Mouse (Mus musculus) layer of hippocampus, adult 18-20 months (tissue): Measurements from ENCODE around the gene Rexo5. TPM values are rescaled to one million over a fixed set of nuclear protein-coding genes. Genes with fewer than 3 reads are reported as not detected.

Source experiments
- DNase-seq, 2 experiments: peaks; one replicate each; pipeline ENCODE4 v3.0.0; 2022; ENCODE audit warnings: low spot score in 2 of 2
- total RNA-seq, 2 experiments: library from RNA; stranded (reverse); gene quantifications; 2 replicates each; pipeline ENCODE4 v1.2.3; 2021

Rexo5 gene
- total RNA-seq, 2 experiments from 2014 or later: 0.74 to 0.97 TPM

DNA sequence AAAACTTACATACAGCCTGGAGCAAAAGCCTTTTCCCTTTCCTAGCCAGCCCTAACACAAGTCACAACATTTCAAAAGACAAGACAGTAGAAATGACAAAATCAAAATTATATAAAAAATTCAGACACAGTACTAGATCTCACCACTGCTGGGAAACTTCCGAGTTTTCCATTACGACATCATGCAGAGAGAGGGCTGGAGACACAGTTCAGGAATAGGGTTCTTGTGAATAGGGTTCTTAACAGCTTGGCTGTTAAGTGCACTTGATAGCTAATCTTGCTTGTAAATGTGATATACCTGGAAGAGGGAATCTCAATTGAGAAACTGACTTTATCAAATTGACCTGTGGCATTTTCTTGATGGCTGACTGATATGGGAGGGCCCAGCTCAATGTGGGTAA lies 87.4 kb downstream of the Rexo5 start:
- DNase-seq: no peak

DNA sequence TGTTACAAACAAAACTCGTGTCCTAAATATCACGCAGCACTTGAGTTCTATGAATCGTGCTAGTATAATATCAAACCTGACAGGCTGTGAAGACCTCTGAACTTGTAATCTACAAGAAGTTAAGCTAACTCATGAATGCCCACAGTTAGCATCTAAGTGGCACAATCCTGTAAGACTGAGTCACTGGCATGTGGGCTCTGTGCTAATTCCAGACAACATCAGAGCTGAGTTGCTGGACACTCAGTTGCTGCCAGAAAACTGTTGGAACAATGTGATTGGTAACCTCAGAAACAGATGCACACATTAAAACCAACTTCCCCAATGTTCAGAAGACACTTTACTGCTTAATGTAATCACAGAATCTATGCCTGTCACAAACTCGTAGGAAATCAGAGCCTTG lies 94.1 kb downstream of the Rexo5 start:
- no peak for DNase-seq

DNA sequence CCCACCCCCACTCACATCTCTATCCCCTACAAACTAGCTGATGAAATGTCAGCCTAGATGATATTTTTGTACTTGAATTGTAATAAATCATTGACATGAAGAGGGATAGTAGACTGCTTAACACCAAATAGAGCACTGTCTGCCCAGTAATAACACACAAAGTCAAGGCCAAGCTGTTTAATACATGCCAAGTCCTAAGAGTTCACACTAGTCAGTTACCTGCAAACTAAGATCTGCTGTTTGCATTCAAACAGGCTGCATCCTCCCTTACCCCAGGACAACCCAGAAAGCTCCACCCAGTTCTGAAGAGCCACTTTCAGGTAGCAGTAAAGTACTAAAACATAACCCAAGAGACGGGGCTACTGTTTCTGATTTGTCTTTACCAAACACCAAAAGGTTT lies 98.4 kb downstream of the Rexo5 start:
- DNase-seq: no peak

DNA sequence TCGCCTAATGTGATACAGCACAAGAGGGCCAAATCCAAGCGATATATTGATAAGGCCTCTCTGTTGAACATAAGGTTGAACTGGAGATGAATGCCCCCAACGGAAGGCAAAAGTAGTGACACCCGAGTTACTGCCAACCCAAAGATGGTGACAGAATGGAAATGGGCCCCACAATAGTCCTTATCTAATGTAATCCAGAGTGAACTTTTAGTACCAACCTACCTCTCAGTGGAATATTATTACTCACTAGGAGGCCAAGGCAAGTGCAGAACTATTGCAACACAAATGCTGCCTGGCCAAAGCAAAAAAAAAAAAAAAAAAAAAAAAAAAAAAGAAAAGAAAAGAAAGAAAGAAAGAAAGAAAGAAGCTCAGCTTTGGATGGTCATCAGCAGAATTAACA lies 98.9 kb downstream of the Rexo5 start:
- DNase-seq: no peak

DNA sequence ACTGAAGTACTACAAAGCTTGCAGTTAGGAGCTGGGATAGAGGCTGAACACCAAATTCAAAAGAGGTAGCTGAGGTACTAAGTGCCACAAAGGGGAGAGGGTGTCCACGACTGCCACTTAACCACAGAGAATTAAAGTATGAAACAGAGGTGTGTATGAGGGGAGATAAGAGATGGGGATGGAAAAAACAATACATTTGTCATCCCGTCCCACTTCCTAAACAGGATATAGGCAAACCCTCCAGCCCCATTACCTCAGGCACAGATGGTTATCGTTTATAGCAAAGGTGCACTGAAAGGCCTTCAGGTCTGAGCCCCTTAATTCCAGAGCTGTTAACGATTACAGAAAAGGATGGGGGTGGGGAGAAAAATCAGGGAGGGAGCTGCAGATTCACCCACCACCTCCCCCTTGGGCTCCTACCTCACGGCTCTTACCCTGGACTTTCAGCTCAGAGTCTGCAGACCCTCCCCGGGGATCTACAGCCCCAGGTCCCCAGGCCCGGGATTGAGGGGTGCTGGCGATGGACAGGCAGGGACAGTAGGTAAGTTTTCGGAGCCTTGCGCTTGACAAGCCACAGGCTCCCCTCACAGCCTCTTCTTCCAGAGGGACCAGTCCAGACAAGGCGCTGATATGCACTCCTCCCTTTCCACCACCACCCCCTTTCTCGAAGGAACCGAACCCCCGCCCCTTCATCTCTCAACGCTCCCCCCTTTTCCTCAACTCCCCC lies 101.2 kb downstream of the Rexo5 start:
- DNase-seq: peak in 1 of 2 experiments; percentile 24

DNA sequence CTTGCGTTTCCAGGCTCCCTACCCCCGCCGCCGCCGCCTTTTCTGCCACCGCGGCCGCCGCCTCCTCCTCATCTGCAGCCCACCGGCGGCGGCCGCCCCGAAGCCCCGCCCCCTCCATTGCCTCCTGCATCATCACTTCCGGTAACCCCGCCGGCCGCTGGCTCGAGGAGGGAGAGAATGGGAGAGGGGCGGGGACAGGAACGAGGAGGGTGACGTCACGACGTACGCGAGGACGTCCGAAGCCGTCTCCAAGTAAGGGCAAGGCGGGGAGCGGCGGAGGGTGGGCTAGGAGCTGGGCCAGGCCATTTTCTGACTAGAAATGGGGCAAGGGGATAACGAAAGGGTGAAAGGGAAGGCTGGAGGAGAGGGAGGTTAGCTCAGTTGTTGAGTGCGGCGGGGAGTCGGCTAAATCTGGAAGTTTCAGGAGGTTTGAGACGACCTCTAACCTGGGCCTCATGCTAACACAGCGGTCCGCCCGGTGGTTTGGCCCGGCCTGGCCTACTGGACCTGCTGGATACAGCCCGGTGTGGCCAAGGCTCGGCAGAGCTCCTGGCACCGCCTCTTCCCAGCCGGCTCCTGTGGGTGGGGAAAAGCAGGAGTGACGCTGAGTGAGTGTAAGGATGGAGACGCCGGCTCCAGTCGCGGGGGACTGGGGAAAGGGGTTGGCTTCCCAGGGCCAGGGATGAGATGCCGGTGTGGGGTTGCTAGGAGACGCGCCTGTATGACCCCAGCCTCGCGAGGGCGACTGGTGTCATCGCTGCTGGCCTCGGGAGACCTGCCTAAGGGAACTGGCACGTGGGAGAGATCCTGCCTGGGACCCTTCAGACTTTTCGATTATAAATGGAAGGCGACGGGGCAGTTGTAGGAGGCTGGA lies 102.1 kb downstream of the Rexo5 start, which contains the start of the genes Lyrm1 and Dcun1d3:
Gene Lyrm1 (plus strand): TSS at position 223 of the 874 bp plus-strand sequence.
Gene Dcun1d3 (minus strand): TSS at position 660 of the 874 bp plus-strand sequence.
- peak; percentile 97 to 98 for DNase-seq

DNA sequence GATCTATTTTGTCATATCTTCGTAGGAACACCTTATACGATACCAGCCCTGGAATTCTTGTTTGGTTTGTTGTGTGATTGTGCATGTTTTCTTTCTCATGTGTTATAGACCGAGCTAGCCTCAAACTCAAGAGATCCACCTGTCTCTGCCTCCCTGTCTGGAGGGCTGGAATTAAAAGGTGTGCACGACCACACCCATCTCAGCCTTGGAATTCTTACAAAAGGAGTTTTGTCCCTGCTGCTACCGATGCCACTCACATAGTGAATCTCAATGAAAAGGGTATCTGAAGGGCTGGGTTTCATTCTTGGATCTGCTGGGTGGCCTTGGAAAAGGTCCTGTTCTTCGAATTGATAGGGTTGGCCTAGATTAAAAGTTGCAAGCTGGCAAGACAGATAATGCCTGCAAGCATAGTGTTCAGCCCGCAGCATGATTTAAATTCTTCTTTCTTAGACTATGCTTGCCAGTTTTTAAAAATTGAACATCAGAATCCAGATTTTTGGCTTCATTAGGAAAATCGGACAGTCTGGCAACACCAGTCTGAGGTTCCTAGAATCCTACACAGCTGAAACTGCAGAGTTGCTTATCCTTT lies 103.8 kb downstream of the Rexo5 start:
- DNase-seq: no peak

DNA sequence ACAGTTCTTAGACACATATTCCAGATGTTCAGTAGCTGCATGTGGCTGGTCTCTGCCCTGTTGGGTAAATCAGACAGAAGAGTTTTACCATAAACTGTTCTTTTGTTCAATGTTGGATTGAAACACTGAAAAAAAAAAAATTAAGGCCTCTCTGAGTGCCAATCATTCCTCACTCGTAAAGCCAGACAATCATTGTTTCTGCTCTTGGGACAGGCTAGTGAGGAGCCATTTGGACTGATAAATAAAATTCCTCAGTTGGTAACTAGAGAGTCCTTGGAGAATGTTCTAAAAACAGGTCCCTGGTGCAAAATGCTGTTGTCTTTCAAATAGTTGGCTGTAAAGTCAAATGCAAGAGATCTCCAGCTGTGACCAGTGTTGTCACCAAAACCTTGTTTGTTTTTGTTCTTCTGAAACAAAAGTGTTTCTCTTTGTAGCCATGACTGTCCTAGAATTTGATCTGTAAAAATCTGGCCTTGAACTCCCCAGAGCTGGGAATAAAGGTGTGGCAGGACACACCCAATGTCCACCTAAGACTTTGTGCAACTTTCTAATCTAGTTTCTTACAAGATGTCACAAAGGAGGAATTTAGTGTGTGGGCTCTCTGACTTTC lies 104.5 kb downstream of the Rexo5 start:
- no peak for DNase-seq

Other genes starting within 250 kb of the Rexo5 start
- gene Acsm2, start 239.7 kb upstream of the Rexo5 start, total RNA-seq: not detected
- gene Acsm1, start 187.0 kb upstream of the Rexo5 start, total RNA-seq: not detected
- gene Acsm4, start 104.0 kb upstream of the Rexo5 start, total RNA-seq: not detected
- 10 to 100 TPM; 49.5 to 50.4 TPM for gene Thumpd1, start 73.2 kb upstream of the Rexo5 start, total RNA-seq
- gene Acsm3, start 33.1 kb upstream of the Rexo5 start, total RNA-seq: not detected
- gene Eri2, start 52 bp downstream of the Rexo5 start, total RNA-seq: 1 to 10 TPM; 8.2 to 9.0 TPM
- gene Lyrm1, start 101.9 kb downstream of the Rexo5 start, total RNA-seq: 10 to 100 TPM; 10.4 to 11.1 TPM
- gene Dcun1d3, start 102.3 kb downstream of the Rexo5 start, total RNA-seq: 10 to 100 TPM; 24.8 to 28.7 TPM